Mouse (Mus musculus): ENCODE data around the gene Ptpn1. TPM values are rescaled to one million over a fixed set of nuclear protein-coding genes. Genes with fewer than 3 reads are reported as not detected.

Gene Ptpn1
- total and polyA plus RNA-seq, 3 experiments, result 16.2 to 38.1 (median 29.4) TPM

- H3K4me1 ChIP-seq (ENCODE audit: insufficient read depth, low read depth, low read length), result no peaks in the 10 kb centered on the region
- no peak for DNase-seq (ENCODE audit: low spot score)
- ATAC-seq (ENCODE audit: extremely low read depth, insufficient number of reproducible peaks, low FRiP score, poor library complexity, severe bottlenecking), result no peak
- no peaks in the 10 kb centered on the region for H3K36me3 ChIP-seq (replicated peaks)
- TF ChIP-seq TAL1 (conservative IDR thresholded peaks at IDR 0.05; ENCODE audit: low read depth, low read length) (no peak), CTCF (IDR thresholded peaks at IDR 0.05; ENCODE audit: low read depth, low read length) (peak; percentile 28; the same call in 1 of the 2 replicates)
- H3K4me3 ChIP-seq (ENCODE audit: low read depth, low read length), result no peak overlapping the region
- H3K27me3 ChIP-seq (ENCODE audit: insufficient read depth, low read length), result peaks cover 39% of the 10 kb centered on the region
- H3K9me3 ChIP-seq (replicated peaks), result no peaks in the 10 kb centered on the region
Observed at GRCm38 (mm10) chr2:167904621-167905367, 27.1 kb upstream of the Ptpn1 start.

- no peaks in the 10 kb centered on the region for H3K9me3 ChIP-seq (replicated peaks)
- H3K27me3 ChIP-seq (ENCODE audit: insufficient read depth, low read length), result peaks cover 35% of the 10 kb centered on the region
- no peak for TF ChIP-seq TAL1 (conservative IDR thresholded peaks at IDR 0.05; ENCODE audit: low read depth, low read length)
- no peak for TF ChIP-seq POLR2AphosphoS5 (IDR thresholded peaks at IDR 0.05; ENCODE audit: insufficient replicate concordance, low read depth, low read length)
- TF ChIP-seq CTCF (IDR thresholded peaks at IDR 0.05; ENCODE audit: low read depth, low read length), result no peak
- no peak for TF ChIP-seq GATA2 (IDR thresholded peaks at IDR 0.05; ENCODE audit: borderline replicate concordance, low read depth, low read length)
- TF ChIP-seq GATA1 (IDR thresholded peaks at IDR 0.05; ENCODE audit: borderline replicate concordance, low read length), result no peak
- no peaks in the 10 kb centered on the region for H3K36me3 ChIP-seq (replicated peaks)
- H3K4me1 ChIP-seq (ENCODE audit: insufficient read depth, low read depth, low read length), result no peaks in the 10 kb centered on the region
- H3K4me3 ChIP-seq (ENCODE audit: low read depth, low read length), result no peak overlapping the region
- no peak for ATAC-seq (ENCODE audit: extremely low read depth, insufficient number of reproducible peaks, low FRiP score, poor library complexity, severe bottlenecking)
- DNase-seq (ENCODE audit: low spot score), result no peak
Observed at GRCm38 (mm10) chr2:167905561-167905960, 26.3 kb upstream of the Ptpn1 start.

GRCm38 (mm10) chr2:167906729-167907128, 25.1 kb upstream of the Ptpn1 start:
- Histone ChIP-seq H3K27me3 (ENCODE audit: insufficient read depth, low read length) (peaks cover 30% of the 10 kb centered on the region), H3K36me3 (replicated peaks) (no peaks in the 10 kb centered on the region), H3K9me3 (replicated peaks) (no peaks in the 10 kb centered on the region), H3K4me3 (ENCODE audit: low read depth, low read length) (no peak overlapping the region), H3K4me1 (ENCODE audit: insufficient read depth, low read depth, low read length) (no peaks in the 10 kb centered on the region)
- TF ChIP-seq POLR2AphosphoS5 (IDR thresholded peaks at IDR 0.05; ENCODE audit: insufficient replicate concordance, low read depth, low read length) (no peak), GATA2 (IDR thresholded peaks at IDR 0.05; ENCODE audit: borderline replicate concordance, low read depth, low read length) (no peak), TAL1 (conservative IDR thresholded peaks at IDR 0.05; ENCODE audit: low read depth, low read length) (no peak), GATA1 (IDR thresholded peaks at IDR 0.05; ENCODE audit: borderline replicate concordance, low read length) (no peak), CTCF (IDR thresholded peaks at IDR 0.05; ENCODE audit: low read depth, low read length) (no peak)
- ATAC-seq (ENCODE audit: extremely low read depth, insufficient number of reproducible peaks, low FRiP score, poor library complexity, severe bottlenecking), result no peak
- DNase-seq (ENCODE audit: low spot score), result no peak

- Histone ChIP-seq H3K9me3 (replicated peaks) (no peaks in the 10 kb centered on the region), H3K36me3 (replicated peaks) (no peaks in the 10 kb centered on the region), H3K27me3 (ENCODE audit: insufficient read depth, low read length) (peaks cover 20% of the 10 kb centered on the region), H3K4me1 (ENCODE audit: insufficient read depth, low read depth, low read length) (no peaks in the 10 kb centered on the region), H3K4me3 (ENCODE audit: low read depth, low read length) (no peak overlapping the region)
- no peak for TF ChIP-seq GATA2 (IDR thresholded peaks at IDR 0.05; ENCODE audit: borderline replicate concordance, low read depth, low read length)
- no peak for TF ChIP-seq GATA1 (IDR thresholded peaks at IDR 0.05; ENCODE audit: borderline replicate concordance, low read length)
- TF ChIP-seq POLR2AphosphoS5 (IDR thresholded peaks at IDR 0.05; ENCODE audit: insufficient replicate concordance, low read depth, low read length), result no peak
- TF ChIP-seq CTCF (IDR thresholded peaks at IDR 0.05; ENCODE audit: low read depth, low read length), result no peak
- no peak for TF ChIP-seq TAL1 (conservative IDR thresholded peaks at IDR 0.05; ENCODE audit: low read depth, low read length)
- no peak for ATAC-seq (ENCODE audit: extremely low read depth, insufficient number of reproducible peaks, low FRiP score, poor library complexity, severe bottlenecking)
- no peak for DNase-seq (ENCODE audit: low spot score)
Observed at GRCm38 (mm10) chr2:167909531-167910177, 22.2 kb upstream of the Ptpn1 start.

- no peak for TF ChIP-seq POLR2AphosphoS5 (IDR thresholded peaks at IDR 0.05; ENCODE audit: insufficient replicate concordance, low read depth, low read length)
- TF ChIP-seq GATA2 (IDR thresholded peaks at IDR 0.05; ENCODE audit: borderline replicate concordance, low read depth, low read length), result no peak
- TF ChIP-seq CTCF (IDR thresholded peaks at IDR 0.05; ENCODE audit: low read depth, low read length), result no peak
- TF ChIP-seq TAL1 (conservative IDR thresholded peaks at IDR 0.05; ENCODE audit: low read depth, low read length), result no peak
- no peak for TF ChIP-seq GATA1 (IDR thresholded peaks at IDR 0.05; ENCODE audit: borderline replicate concordance, low read length)
- Histone ChIP-seq H3K4me3 (ENCODE audit: low read depth, low read length) (no peak overlapping the region), H3K4me1 (ENCODE audit: insufficient read depth, low read depth, low read length) (no peaks in the 10 kb centered on the region), H3K36me3 (replicated peaks) (no peaks in the 10 kb centered on the region), H3K9me3 (replicated peaks) (no peaks in the 10 kb centered on the region), H3K27me3 (ENCODE audit: insufficient read depth, low read length) (peaks cover 20% of the 10 kb centered on the region)
- DNase-seq (ENCODE audit: low spot score), result no peak
- ATAC-seq (ENCODE audit: extremely low read depth, insufficient number of reproducible peaks, low FRiP score, poor library complexity, severe bottlenecking), result no peak
Observed at GRCm38 (mm10) chr2:167910178-167910540, 21.7 kb upstream of the Ptpn1 start.

- H3K9me3 ChIP-seq (replicated peaks), result no peaks in the 10 kb centered on the region
- H3K4me3 ChIP-seq (ENCODE audit: low read depth, low read length), result no peak overlapping the region
- TF ChIP-seq TAL1 (conservative IDR thresholded peaks at IDR 0.05; ENCODE audit: low read depth, low read length) (no peak), GATA1 (IDR thresholded peaks at IDR 0.05; ENCODE audit: borderline replicate concordance, low read length) (no peak), CTCF (IDR thresholded peaks at IDR 0.05; ENCODE audit: low read depth, low read length) (no peak), GATA2 (IDR thresholded peaks at IDR 0.05; ENCODE audit: borderline replicate concordance, low read depth, low read length) (no peak), POLR2AphosphoS5 (IDR thresholded peaks at IDR 0.05; ENCODE audit: insufficient replicate concordance, low read depth, low read length) (no peak)
- H3K27me3 ChIP-seq (ENCODE audit: insufficient read depth, low read length), result peaks cover 25% of the 10 kb centered on the region
- ATAC-seq (ENCODE audit: extremely low read depth, insufficient number of reproducible peaks, low FRiP score, poor library complexity, severe bottlenecking), result no peak
- DNase-seq (ENCODE audit: low spot score), result no peak
- H3K36me3 ChIP-seq (replicated peaks), result no peaks in the 10 kb centered on the region
- no peaks in the 10 kb centered on the region for H3K4me1 ChIP-seq (ENCODE audit: insufficient read depth, low read depth, low read length)
Observed at GRCm38 (mm10) chr2:167911511-167911910, 20.3 kb upstream of the Ptpn1 start.

Data from G1E (cell line).